Mouse (Mus musculus) hindbrain, embryonic 13.5 days (tissue): ENCODE data around the gene Abca6. TPM values are rescaled to one million over a fixed set of nuclear protein-coding genes. Genes with fewer than 3 reads are reported as not detected.

ENCODE experiments used
- ATAC-seq: fragments of 200-750 bp; cut with Nextera tagmentation; 2 replicates; pipeline ENCODE4 v1.8.0; 2017; ENCODE audit warnings: moderate TSS enrichment; ENCODE audit not compliant: low FRiP score
- H3K27ac ChIP-seq: fragments of 300-500 bp; sonication (generic); 2 replicates; pipeline ENCODE4 v1.5.1; 2015; ENCODE audit warnings: inconsistent platforms, mild to moderate bottlenecking, moderate library complexity
- H3K27me3 ChIP-seq: fragments of 300-500 bp; sonication (generic); 2 replicates; pipeline ENCODE4 v1.6.1; 2015; ENCODE audit warnings: mild to moderate bottlenecking, inconsistent platforms
- H3K36me3 ChIP-seq: fragments of 300-500 bp; sonication (generic); 2 replicates; pipeline ENCODE4 v1.6.1; 2015; ENCODE audit warnings: mild to moderate bottlenecking, inconsistent platforms
- H3K4me1 ChIP-seq: fragments of 300-500 bp; sonication (generic); replicated peaks from 2 replicates; pipeline ENCODE4 v1.6.1; 2015; ENCODE audit warnings: inconsistent platforms
- H3K4me2 ChIP-seq: fragments of 300-500 bp; sonication (generic); 2 replicates; pipeline ENCODE4 v1.6.1; 2015; ENCODE audit warnings: inconsistent platforms, mild to moderate bottlenecking, moderate library complexity
- H3K4me3 ChIP-seq: fragments of 300-500 bp; sonication (generic); 2 replicates; pipeline ENCODE4 v1.5.1; 2015; ENCODE audit warnings: mild to moderate bottlenecking, inconsistent platforms
- H3K9ac ChIP-seq: fragments of 300-500 bp; sonication (generic); 2 replicates; pipeline ENCODE4 v1.6.1; 2015; ENCODE audit warnings: mild to moderate bottlenecking, inconsistent platforms
- H3K9me3 ChIP-seq: fragments of 300-500 bp; sonication (generic); 2 replicates; pipeline ENCODE4 v1.6.1; 2016; ENCODE audit warnings: inconsistent platforms
- WGBS: fragments of 180-500 bp; shearing (Covaris S2); methylation state at CpG from one replicate; pipeline ENCODE4 v1.1.7; 2015; 5-methylcytosine and 5-hydroxymethylcytosine counted together
- polyA plus RNA-seq: library from polyadenylated mRNA; unstranded; fragments of >200 nt; fragmentation: Nextera tagmentation; extraction: Ambion mirVana; gene quantifications from 2 replicates; pipeline ENCODE4 v1.2.1, GENCODE M21; 2015

The Abca6 gene
- polyA plus RNA-seq, 1 experiment from 2014 or later = 0.34 TPM

DNA sequence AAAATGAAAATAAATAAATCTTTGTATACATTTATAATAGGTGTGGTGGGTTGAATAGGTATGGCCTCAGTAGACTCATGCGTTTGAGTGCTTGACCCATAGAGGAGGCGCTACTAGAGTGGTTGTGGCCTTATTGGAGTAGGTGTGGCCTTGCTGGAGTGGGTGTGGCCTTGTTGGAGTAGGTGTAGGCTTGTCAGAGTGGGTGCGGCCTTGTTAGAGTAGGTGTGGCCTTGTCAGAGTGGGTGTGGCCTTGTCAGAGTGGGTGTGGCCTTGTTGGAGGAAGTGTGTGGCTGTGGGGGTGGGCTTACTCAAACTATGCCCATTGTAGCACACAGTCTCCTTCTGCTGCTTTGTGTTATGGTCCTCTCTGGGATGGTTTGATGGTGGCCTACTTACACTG, 80.4 kb downstream of the Abca6 start:
- H3K9ac ChIP-seq = no peak overlapping the region
- no peak overlapping the region for H3K27ac ChIP-seq
- no peaks in the 10 kb centered on the region for H3K4me1 ChIP-seq
- H3K4me2 ChIP-seq = no peak overlapping the region
- no peak for ATAC-seq
- 96% methylated on average over 3 of the region's 3 CpGs for WGBS
- no peaks in the 10 kb centered on the region for H3K27me3 ChIP-seq
- no peak overlapping the region for H3K4me3 ChIP-seq
- H3K36me3 ChIP-seq = no peaks in the 10 kb centered on the region
- H3K9me3 ChIP-seq = no peaks in the 10 kb centered on the region

DNA sequence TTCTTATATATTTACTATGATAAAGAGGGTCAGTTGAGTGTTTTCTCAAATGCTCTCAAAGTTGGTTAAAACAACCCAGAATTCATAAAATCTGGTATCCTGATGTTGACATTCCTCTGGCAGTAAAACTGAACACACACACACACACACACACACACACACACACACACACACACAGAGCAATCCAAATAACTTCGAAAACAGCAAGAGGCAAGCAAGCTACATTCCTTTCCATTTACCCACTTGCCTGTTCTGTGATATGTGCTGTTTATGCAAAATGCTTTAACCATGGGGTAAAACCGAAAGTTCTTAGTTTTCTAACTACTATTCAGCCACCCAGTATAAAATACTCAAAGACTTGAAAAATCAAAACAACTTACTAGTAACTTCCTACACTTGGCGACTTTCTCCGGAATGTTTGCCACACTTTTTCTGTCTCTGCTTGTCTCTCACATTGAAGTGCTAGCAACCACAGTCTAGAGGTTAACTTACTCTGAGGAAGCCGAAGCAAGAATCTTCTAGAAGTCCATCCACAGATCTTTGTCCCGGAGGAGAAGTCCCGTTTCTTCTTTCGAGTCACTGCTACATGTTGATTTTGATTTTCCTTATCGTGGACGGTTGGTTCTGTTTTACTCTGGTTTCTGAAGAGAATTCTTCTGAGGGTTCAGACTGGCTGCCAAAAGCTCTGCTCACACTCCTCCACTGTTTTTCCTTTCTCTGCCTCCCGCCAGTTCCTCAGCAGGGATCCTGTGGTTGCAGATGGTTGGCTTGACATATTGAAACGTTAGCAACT, 83.9 kb downstream of the Abca6 start, which contains the start of gene Abca9:
Gene Abca9 (minus strand): TSS at position 738 of the 793 bp plus-strand sequence.
- Histone ChIP-seq H3K4me3 (no peak within 1 kb of the TSS), H3K4me2 (no peak within 1 kb of the TSS), H3K36me3 (no peaks in the 10 kb centered on the region), H3K9ac (no peak within 1 kb of the TSS), H3K27me3 (no peaks in the 10 kb centered on the region), H3K4me1 (no peaks in the 10 kb centered on the region), H3K9me3 (no peaks in the 10 kb centered on the region), H3K27ac (no peak within 1 kb of the TSS)
- no peak for ATAC-seq
- WGBS = 53% methylated on average over 12 of the region's 12 CpGs

DNA sequence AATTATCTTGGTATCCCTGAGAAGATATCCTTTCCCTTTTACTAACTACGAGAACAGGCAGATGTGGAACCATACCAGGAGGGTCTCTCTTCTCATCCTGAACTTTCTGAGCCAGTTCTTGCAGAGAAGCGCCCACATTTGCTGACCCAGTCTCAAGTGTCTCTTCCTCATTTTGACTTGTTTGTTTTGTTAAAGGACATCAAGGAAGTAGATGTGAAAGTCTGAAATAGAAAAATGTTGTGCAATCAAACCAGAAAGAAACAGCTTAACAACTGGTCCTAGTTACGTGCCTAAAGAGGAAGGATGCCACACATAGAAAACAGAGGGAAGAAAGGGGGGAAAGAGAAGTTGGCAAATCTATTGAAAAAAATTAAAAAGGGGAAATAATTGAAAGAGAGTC, 85.8 kb downstream of the Abca6 start:
- no peak for ATAC-seq
- H3K4me1 ChIP-seq = no peaks in the 10 kb centered on the region
- H3K9me3 ChIP-seq = no peaks in the 10 kb centered on the region
- no peak overlapping the region for H3K9ac ChIP-seq
- H3K4me3 ChIP-seq = no peak overlapping the region
- H3K27ac ChIP-seq = no peak overlapping the region
- no peaks in the 10 kb centered on the region for H3K27me3 ChIP-seq
- no peaks in the 10 kb centered on the region for H3K36me3 ChIP-seq
- H3K4me2 ChIP-seq = no peak overlapping the region
- 49% methylated on average over 3 of the region's 3 CpGs for WGBS

DNA sequence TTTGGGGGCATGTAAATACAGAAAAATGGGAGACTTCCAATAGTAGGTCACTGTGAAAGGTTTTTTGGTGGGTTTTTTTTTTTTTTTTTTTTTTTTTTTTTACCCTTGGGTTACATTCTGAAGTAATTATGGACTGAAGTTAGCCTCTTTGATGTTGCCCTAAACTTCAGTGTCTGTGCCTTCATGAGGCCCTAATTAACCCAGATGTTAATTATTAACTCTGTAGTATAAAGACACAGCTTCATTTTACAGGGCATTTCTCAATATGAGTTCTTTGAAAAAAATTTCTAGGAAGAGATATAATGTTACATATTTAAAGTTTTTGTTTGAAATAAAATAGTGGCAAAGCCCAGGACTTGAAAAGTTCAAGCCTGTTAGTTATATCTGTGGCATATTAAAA, 86.2 kb downstream of the Abca6 start:
- Histone ChIP-seq H3K4me1 (no peaks in the 10 kb centered on the region), H3K27ac (no peak overlapping the region), H3K4me2 (no peak overlapping the region), H3K9ac (no peak overlapping the region), H3K36me3 (no peaks in the 10 kb centered on the region), H3K27me3 (no peaks in the 10 kb centered on the region), H3K9me3 (no peaks in the 10 kb centered on the region), H3K4me3 (no peak overlapping the region)
- no peak for ATAC-seq

GRCm38 (mm10) chr11:110157059-110157458, 94.5 kb downstream of the Abca6 start:
- no peaks in the 10 kb centered on the region for H3K27me3 ChIP-seq
- H3K36me3 ChIP-seq = no peaks in the 10 kb centered on the region
- H3K4me1 ChIP-seq = no peaks in the 10 kb centered on the region
- H3K27ac ChIP-seq = no peak overlapping the region
- ATAC-seq = no peak
- no peak overlapping the region for H3K9ac ChIP-seq
- 83% methylated on average over 6 of the region's 6 CpGs for WGBS
- no peak overlapping the region for H3K4me3 ChIP-seq
- no peaks in the 10 kb centered on the region for H3K9me3 ChIP-seq
- no peak overlapping the region for H3K4me2 ChIP-seq

DNA sequence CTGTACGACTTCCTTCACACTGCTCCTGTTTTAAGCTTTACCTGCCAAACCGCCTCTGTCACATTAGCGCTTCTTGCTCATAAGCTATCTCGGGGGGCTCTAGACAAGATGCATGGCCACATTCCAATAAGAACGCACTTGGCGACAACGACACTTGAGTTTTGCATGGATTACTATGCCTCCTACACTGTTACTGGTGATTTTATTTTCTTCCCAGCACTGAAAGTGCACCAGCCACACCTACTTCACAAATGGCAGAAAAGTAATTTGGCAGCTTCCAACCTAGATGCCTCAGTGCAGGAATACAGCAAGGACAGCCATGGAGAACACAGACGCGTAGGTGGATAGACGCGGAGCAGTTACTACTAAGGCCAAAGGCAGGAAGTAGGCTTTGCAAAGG, 95.6 kb downstream of the Abca6 start:
- Histone ChIP-seq H3K36me3 (no peaks in the 10 kb centered on the region), H3K27ac (no peak overlapping the region), H3K4me2 (no peak overlapping the region), H3K27me3 (no peaks in the 10 kb centered on the region), H3K4me1 (no peaks in the 10 kb centered on the region), H3K4me3 (no peak overlapping the region), H3K9ac (no peak overlapping the region), H3K9me3 (no peaks in the 10 kb centered on the region)
- no peak for ATAC-seq
- 95% methylated on average over 11 of the region's 11 CpGs for WGBS

DNA sequence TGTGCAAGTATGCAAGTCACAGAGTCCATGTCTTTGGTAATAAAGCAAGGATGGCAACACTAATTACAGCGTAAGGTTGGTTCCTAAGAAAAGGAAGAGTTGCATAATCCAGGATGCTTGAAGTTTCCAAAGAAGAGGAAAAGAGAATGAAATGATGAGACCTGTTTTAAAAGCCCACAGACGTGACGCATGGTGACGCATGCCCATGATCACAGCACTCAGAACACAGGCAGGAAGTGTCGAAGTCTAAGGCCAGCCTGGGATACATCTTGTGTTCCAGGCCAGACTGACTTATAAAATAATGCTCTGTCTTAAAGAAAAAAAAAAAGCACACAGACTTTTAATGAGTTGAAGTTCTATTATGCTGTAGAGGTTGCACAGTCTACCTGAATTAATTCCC, 103.9 kb downstream of the Abca6 start:
- Histone ChIP-seq H3K4me1 (no peaks in the 10 kb centered on the region), H3K4me2 (no peak overlapping the region), H3K36me3 (no peaks in the 10 kb centered on the region), H3K27me3 (no peaks in the 10 kb centered on the region), H3K9me3 (no peaks in the 10 kb centered on the region), H3K4me3 (no peak overlapping the region), H3K9ac (no peak overlapping the region), H3K27ac (no peak overlapping the region)
- no peak for ATAC-seq
- 94% methylated on average over 5 of the region's 5 CpGs for WGBS

GRCm38 (mm10) chr11:110145421-110145820, 106.2 kb downstream of the Abca6 start:
- no peaks in the 10 kb centered on the region for H3K27me3 ChIP-seq
- H3K4me2 ChIP-seq = no peak overlapping the region
- 88% methylated on average over 11 of the region's 11 CpGs for WGBS
- no peak for ATAC-seq
- H3K4me1 ChIP-seq = no peaks in the 10 kb centered on the region
- no peaks in the 10 kb centered on the region for H3K9me3 ChIP-seq
- H3K36me3 ChIP-seq = no peaks in the 10 kb centered on the region
- no peak overlapping the region for H3K27ac ChIP-seq
- H3K9ac ChIP-seq = no peak overlapping the region
- no peak overlapping the region for H3K4me3 ChIP-seq

DNA sequence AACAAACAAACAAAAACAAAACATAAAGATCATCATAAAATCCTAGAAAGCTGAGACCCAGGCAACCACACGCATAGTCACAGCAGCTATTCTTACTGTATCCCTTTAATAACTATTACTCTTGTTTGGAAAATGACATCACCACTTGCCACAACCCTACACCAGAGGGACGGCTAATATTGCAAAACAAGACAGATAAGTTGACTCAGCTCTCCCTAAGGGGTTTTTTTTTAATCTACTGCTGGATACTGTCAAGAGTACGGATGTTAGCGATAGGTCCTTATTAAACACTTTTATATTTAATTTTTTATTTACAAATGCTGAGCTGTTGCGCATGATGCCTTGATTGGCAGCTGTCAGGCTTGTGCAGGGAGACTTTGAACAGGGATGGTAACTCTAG, 120.8 kb downstream of the Abca6 start:
- H3K36me3 ChIP-seq = no peaks in the 10 kb centered on the region
- no peak overlapping the region for H3K4me3 ChIP-seq
- H3K9ac ChIP-seq = no peak overlapping the region
- no peaks in the 10 kb centered on the region for H3K9me3 ChIP-seq
- ATAC-seq = no peak
- no peaks in the 10 kb centered on the region for H3K27me3 ChIP-seq
- 87% methylated on average over 5 of the region's 5 CpGs for WGBS
- no peaks in the 10 kb centered on the region for H3K4me1 ChIP-seq
- H3K4me2 ChIP-seq = no peak overlapping the region
- no peak overlapping the region for H3K27ac ChIP-seq

Other genes starting within 250 kb of the Abca6 start
- gene Abca8a, start 155.8 kb downstream of the Abca6 start, polyA plus RNA-seq = 0.34 and 0.47 TPM in 2 replicates
- gene Abca9, start 83.6 kb downstream of the Abca6 start, polyA plus RNA-seq = 3.1 and 3.5 TPM in 2 replicates
- gene Abca5, start 85.9 kb upstream of the Abca6 start, polyA plus RNA-seq = 8.7 TPM in 2 replicates
- 26.6 and 33.6 TPM in 2 replicates for gene Map2k6, start 147.3 kb upstream of the Abca6 start, polyA plus RNA-seq